Mouse (Mus musculus) megakaryocyte progenitor cell, adult 5-6 weeks (primary cell): Measurements from ENCODE around the gene Tdrd1. TPM values are rescaled to one million over a fixed set of nuclear protein-coding genes. Genes with fewer than 3 reads are reported as not detected.

Experiments used
- ATAC-seq: replicated peaks from 2 replicates; pipeline ENCODE4 v1.8.0; 2016; ENCODE audit warnings: mild to moderate bottlenecking, moderate TSS enrichment, inconsistent platforms; ENCODE audit not compliant: poor library complexity
- total RNA-seq, 2 experiments: library from RNA; stranded (forward) in 1 of 2; stranded (reverse) in 1 of 2; fragments of 157-497, 149-512 nt in 1 of 2; fragments of 200-1000 nt in 1 of 2; gene quantifications; 2 replicates each; pipeline versions ENCODE4 v1.2.3 to v1.2.4; 2015 to 2017

Tdrd1 gene
- total RNA-seq, 2 experiments from 2014 or later: 0.04 TPM; not detected in 1

- peak; percentile 63; the same call in 1 of the 2 replicates for ATAC-seq
These were observed 82.7 kb downstream of the Tdrd1 start for GRCm38 (mm10) chr19:56908472-56909270.

- ATAC-seq: no peak
These were observed 84.6 kb downstream of the Tdrd1 start for GRCm38 (mm10) chr19:56910561-56910960.

- no peak for ATAC-seq
These were observed 87.8 kb downstream of the Tdrd1 start for GRCm38 (mm10) chr19:56913761-56914160.

GRCm38 (mm10) chr19:56914658-56915057 is 88.6 kb downstream of the Tdrd1 start:
- ATAC-seq: no peak

- no peak for ATAC-seq
These were observed 89.1 kb downstream of the Tdrd1 start for GRCm38 (mm10) chr19:56915084-56915483.

Other genes starting within 250 kb of the Tdrd1 start
- gene Adrb1, start 104.0 kb upstream of the Tdrd1 start, total RNA-seq (2015): not detected in 2 replicates
- gene Adrb1, start 104.0 kb upstream of the Tdrd1 start, total RNA-seq (2017): 0.04 TPM in 1 of 2 replicates, not detected in the other
- gene Ccdc186, start 4.0 kb upstream of the Tdrd1 start, total RNA-seq (2015): 6.6 and 7.3 TPM in 2 replicates
- gene Ccdc186, start 4.0 kb upstream of the Tdrd1 start, total RNA-seq (2017): 23.8 and 32.2 TPM in 2 replicates
- not detected in 2 replicates for gene Vwa2, start 48.0 kb downstream of the Tdrd1 start, total RNA-seq (2015)
- gene Vwa2, start 48.0 kb downstream of the Tdrd1 start, total RNA-seq (2017): not detected in 2 replicates
- 0.07 TPM in 1 of 2 replicates, not detected in the other for gene Afap1l2, start 182.0 kb downstream of the Tdrd1 start, total RNA-seq (2015)
- not detected in 2 replicates for gene Afap1l2, start 182.0 kb downstream of the Tdrd1 start, total RNA-seq (2017)